Mouse (Mus musculus) kidney, adult 2 months (tissue): Measurements from ENCODE around the gene Mettl2. TPM values are rescaled to one million over a fixed set of nuclear protein-coding genes. Genes with fewer than 3 reads are reported as not detected.
"Not testable (repeated sequence)": the region's sequence is repeated elsewhere in the genome, so short reads cannot be mapped to it uniquely, and the experiment has no call there.

Source experiments
- DNase-seq: peaks from one replicate; pipeline ENCODE4 v3.0.0; 2021
- H3K27ac ChIP-seq: fragments of 200-500 bp; 2 replicates; pipeline ENCODE4 v1.5.1; 2012; ENCODE audit warnings: low read depth, low read length, control low read depth, inconsistent platforms; ENCODE audit not compliant: insufficient read depth
- H3K27me3 ChIP-seq: fragments of 200-500 bp; replicated peaks from 2 replicates; pipeline ENCODE4 v1.6.1; 2012; ENCODE audit warnings: mild to moderate bottlenecking, moderate library complexity, low read length, inconsistent platforms; ENCODE audit not compliant: control insufficient read depth, insufficient read depth
- H3K36me3 ChIP-seq: fragments of 200-500 bp; 2 replicates; pipeline ENCODE4 v1.6.1; 2012; ENCODE audit warnings: mild to moderate bottlenecking, moderate library complexity, low read length, inconsistent platforms; ENCODE audit not compliant: control insufficient read depth, insufficient read depth
- H3K4me1 ChIP-seq: fragments of 200-500 bp; 2 replicates; pipeline ENCODE4 v1.6.1; 2011; ENCODE audit warnings: low read length; ENCODE audit not compliant: control insufficient read depth, insufficient read depth
- H3K4me3 ChIP-seq: fragments of 200-500 bp; 2 replicates; pipeline ENCODE4 v1.5.1; 2011; ENCODE audit warnings: mild to moderate bottlenecking, low read depth, low read length, control low read depth; ENCODE audit not compliant: insufficient read depth
- CTCF ChIP-seq: fragments of 200-500 bp; conservative IDR thresholded peaks from 2 replicates; pipeline ENCODE4 v1.5.1; 2011; ENCODE audit warnings: low read depth, mild to moderate bottlenecking, control low read depth, low read length, moderate library complexity, mixed read lengths; ENCODE audit not compliant: insufficient read depth, insufficient read length
- POLR2A ChIP-seq: fragments of 200-500 bp; IDR thresholded peaks from one replicate; pipeline ENCODE4 v1.6.1; 2011; ENCODE audit warnings: low read depth, low read length, control low read depth
- WGBS: fragments of 180-500 bp; shearing (Covaris S2); methylation state at CpG from one replicate; pipeline ENCODE4 v1.1.7; 2018; 5-methylcytosine and 5-hydroxymethylcytosine counted together
- polyA plus RNA-seq: library from polyadenylated mRNA; depleted of rRNA; stranded (reverse); fragments of >200 nt; gene quantifications from 2 replicates; pipeline ENCODE4 v1.2.3, GENCODE M21; 2012

The Mettl2 gene
- polyA plus RNA-seq, 1 experiment = 9.7 TPM

- H3K27ac ChIP-seq = no peak overlapping the region
- H3K4me3 ChIP-seq = no peak overlapping the region
- TF ChIP-seq CTCF = no peak
- no peak for TF ChIP-seq POLR2A
- no peaks in the 10 kb centered on the region for H3K27me3 ChIP-seq
- WGBS = 95% methylated on average over 7 of the region's 7 CpGs
- DNase-seq = no peak
- no peaks in the 10 kb centered on the region for H3K4me1 ChIP-seq
- H3K36me3 ChIP-seq = peaks cover 2% of the 10 kb centered on the region; the same call in 1 of the 2 replicates
Measured at GRCm38 (mm10) chr11:105135692-105136091, 9.5 kb downstream of the Mettl2 start.

- not testable (repeated sequence) for H3K4me1 ChIP-seq, H3K4me3 ChIP-seq, H3K27ac ChIP-seq, H3K27me3 ChIP-seq, H3K36me3 ChIP-seq, DNase-seq
- WGBS = 93% methylated on average over 2 of the region's 2 CpGs
Measured at GRCm38 (mm10) chr11:105137255-105137654, 11.0 kb downstream of the Mettl2 start.

GRCm38 (mm10) chr11:105140512-105140911 lies 14.3 kb downstream of the Mettl2 start:
- H3K36me3 ChIP-seq, H3K4me3 ChIP-seq, DNase-seq, H3K27ac ChIP-seq, H3K4me1 ChIP-seq, H3K27me3 ChIP-seq: not testable (repeated sequence)
- 91% methylated on average over 8 of the region's 8 CpGs for WGBS

GRCm38 (mm10) chr11:105141115-105141514 lies 14.9 kb downstream of the Mettl2 start:
- Histone ChIP-seq H3K36me3 (no peaks in the 10 kb centered on the region), H3K27me3 (no peaks in the 10 kb centered on the region), H3K27ac (no peak overlapping the region), H3K4me1 (no peaks in the 10 kb centered on the region), H3K4me3 (no peak overlapping the region)
- 67% methylated on average over 5 of the region's 5 CpGs for WGBS
- no peak for TF ChIP-seq CTCF
- TF ChIP-seq POLR2A = no peak
- no peak for DNase-seq

GRCm38 (mm10) chr11:105143564-105143963 lies 17.3 kb downstream of the Mettl2 start:
- no peak for DNase-seq
- Histone ChIP-seq H3K36me3 (no peaks in the 10 kb centered on the region), H3K4me3 (no peak overlapping the region), H3K4me1 (no peaks in the 10 kb centered on the region), H3K27ac (no peak overlapping the region), H3K27me3 (no peaks in the 10 kb centered on the region)
- no peak for TF ChIP-seq CTCF
- TF ChIP-seq POLR2A = no peak

GRCm38 (mm10) chr11:105144084-105144483 lies 17.9 kb downstream of the Mettl2 start:
- no peaks in the 10 kb centered on the region for H3K27me3 ChIP-seq
- WGBS = 85% methylated on average over 3 of the region's 3 CpGs
- no peak for DNase-seq
- no peaks in the 10 kb centered on the region for H3K36me3 ChIP-seq
- TF ChIP-seq POLR2A = no peak
- no peak for TF ChIP-seq CTCF
- no peaks in the 10 kb centered on the region for H3K4me1 ChIP-seq
- no peak overlapping the region for H3K27ac ChIP-seq
- H3K4me3 ChIP-seq = no peak overlapping the region

- Histone ChIP-seq H3K36me3 (no peaks in the 10 kb centered on the region), H3K4me3 (no peak overlapping the region), H3K4me1 (no peaks in the 10 kb centered on the region), H3K27me3 (no peaks in the 10 kb centered on the region), H3K27ac (no peak overlapping the region)
- 58% methylated on average over 11 of the region's 11 CpGs for WGBS
- TF ChIP-seq POLR2A = no peak
- TF ChIP-seq CTCF = no peak
- DNase-seq = peak; percentile 24
Measured at GRCm38 (mm10) chr11:105144508-105145210, 18.4 kb downstream of the Mettl2 start.

GRCm38 (mm10) chr11:105145211-105145610 lies 19.0 kb downstream of the Mettl2 start:
- Histone ChIP-seq H3K27ac (no peak overlapping the region), H3K4me3 (no peak overlapping the region)
- DNase-seq = no peak

More at GRCm38 (mm10) chr11:105145211-105145610, 19.0 kb downstream of the Mettl2 start:
- no peaks in the 10 kb centered on the region for H3K36me3 ChIP-seq
- TF ChIP-seq CTCF (no peak), POLR2A (no peak)
- H3K27me3 ChIP-seq = no peaks in the 10 kb centered on the region
- WGBS = 59% methylated on average over 10 of the region's 10 CpGs
- H3K4me1 ChIP-seq = no peaks in the 10 kb centered on the region
